Mouse (Mus musculus) kidney, postnatal 10 days (tissue): ENCODE measurements at regions not wholly inside any gene's neighbourhood (a gene's known extent, or its start where the extent isn't known, plus 50 kb on each side); places are given as distances from the start of the nearest gene placed in this dataset.
A peak's percentile ranks its signal among the peaks of the same experiment; 100 is the strongest.

ENCODE experiments used
- DNase-seq: peaks from one replicate; pipeline ENCODE4 v3.0.0; 2021; ENCODE audit warnings: mixed read lengths

DNA sequence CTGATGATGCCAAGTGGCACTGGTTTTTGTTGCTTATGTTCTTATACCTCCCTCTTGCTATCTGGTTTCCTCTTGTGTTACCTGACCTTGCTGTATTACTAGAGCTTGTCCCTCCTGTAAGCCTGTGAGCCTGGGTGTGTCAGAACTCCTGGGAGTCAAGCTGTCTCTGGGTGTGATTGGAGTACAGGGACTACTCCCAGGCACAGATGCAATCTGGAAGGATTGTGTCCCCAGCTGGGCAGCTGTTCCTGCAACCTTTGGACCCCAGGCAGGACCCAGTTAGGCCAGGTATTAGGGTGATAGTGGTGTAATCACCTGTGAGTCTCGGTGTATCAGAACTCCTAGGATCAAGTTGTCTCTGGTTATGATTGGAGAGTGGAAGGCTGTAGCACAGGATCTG lies 97.4 kb upstream of the Dock11 start:
- DNase-seq = no peak

DNA sequence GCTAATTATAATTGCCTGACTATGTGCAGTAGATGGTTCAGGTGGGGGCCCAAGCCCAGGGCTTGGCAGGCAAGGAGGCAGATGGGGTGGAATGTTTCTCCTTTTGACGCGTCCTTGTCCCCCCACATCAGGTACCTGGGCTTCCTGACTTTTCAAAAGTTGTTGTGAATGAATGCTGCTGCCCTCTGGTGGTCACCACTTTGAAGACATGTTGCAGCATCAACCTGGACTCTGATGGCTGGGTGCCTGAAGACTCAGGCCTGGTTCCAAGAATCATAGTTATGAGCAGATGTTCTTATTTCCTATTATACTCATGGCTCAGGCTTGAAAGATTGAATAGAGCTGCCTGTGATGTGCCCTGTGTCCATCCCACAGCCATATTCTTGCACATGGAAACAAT lies 75.4 kb upstream of the Dock11 start:
- peak; percentile 31 for DNase-seq

DNA sequence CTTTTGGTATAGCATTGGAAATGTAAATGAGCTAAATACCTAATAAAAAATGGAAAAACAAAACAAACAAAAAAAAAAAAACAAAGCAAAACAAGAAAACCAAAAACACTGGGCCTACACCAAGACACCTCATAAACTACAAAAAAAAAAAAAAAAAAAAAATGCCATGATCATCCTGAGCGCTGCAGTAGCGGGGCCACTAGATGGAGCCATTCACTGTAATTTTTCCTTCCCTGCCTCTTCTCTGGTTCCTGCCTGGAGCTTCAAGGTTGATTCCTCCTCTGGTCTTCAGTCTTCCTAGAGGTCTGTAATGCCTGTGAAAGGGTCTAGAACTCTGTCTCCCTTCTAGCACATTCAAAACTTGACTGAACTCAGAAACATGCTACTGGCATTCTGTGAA lies 54.2 kb upstream of the Dock11 start:
- peak; percentile 48 for DNase-seq

DNA sequence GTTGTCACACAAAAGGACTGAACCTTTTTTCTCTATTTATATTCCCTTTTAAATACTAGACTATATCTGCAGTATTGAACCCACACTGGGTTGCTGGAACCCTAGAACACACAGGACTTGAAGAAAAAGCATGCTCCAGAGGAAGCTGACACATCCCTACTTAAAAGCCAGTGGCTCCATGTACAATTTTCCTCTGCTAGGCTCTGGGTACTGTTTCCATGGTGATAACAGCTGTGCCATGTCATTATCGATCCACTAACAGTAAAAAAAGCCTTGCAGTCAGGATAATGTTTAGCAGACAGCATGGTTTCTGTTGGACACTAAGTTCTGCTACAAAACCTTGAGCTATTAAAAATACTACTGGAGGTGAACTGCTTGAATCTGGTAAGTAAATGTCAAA lies 50.6 kb upstream of the Dock11 start:
- no peak for DNase-seq
